Mouse (Mus musculus): Measurements from ENCODE around the gene Trak1.

DNA sequence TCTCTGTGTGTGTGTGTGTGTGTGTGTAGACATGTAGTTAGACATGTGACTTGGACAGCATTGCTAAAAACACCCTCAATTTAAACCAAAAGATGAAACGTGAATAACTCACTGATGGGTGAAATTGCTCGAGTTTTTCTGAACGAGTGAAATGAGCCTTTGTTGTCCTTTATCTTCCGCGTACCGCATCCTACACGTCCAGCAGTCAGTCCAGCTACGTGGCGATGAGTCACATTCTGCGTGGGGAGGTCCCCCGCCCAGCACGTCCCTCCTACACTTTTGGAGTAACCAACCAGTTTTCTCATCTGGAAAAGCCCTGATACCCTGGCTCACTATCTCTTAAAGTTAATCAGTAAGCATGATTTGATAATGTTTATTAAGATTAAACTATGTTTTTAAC lies 116.9 kb downstream of the Trak1 start:
- TF ChIP-seq GATA1 (IDR thresholded peaks at IDR 0.05; ENCODE audit: borderline replicate concordance, low read length) = no peak
- TF ChIP-seq FLI1 (IDR thresholded peaks at IDR 0.05; ENCODE audit: low read length) = no peak

All from megakaryocyte, embryonic 14.5 days (primary cell).